Mouse (Mus musculus) heart, embryonic 16.5 days (tissue): ENCODE results near the gene Hsdl2. TPM values are rescaled to one million over a fixed set of nuclear protein-coding genes. Genes with fewer than 3 reads are reported as not detected.

Experiments used
- polyA plus RNA-seq: library from polyadenylated mRNA; unstranded; fragments of >200 nt; fragmentation: Nextera tagmentation; extraction: Ambion mirVana; gene quantifications from 2 replicates; pipeline ENCODE4 v1.2.1, GENCODE M21; 2015

Gene Hsdl2
- polyA plus RNA-seq, 1 experiment from 2014 or later = 88.0 TPM

Other genes starting within 250 kb of the Hsdl2 start
- gene Susd1, start 142.9 kb upstream of the Hsdl2 start, polyA plus RNA-seq = 4.7 and 7.5 TPM in 2 replicates
- 27.6 and 27.7 TPM in 2 replicates for gene Ptbp3, start 32.2 kb upstream of the Hsdl2 start, polyA plus RNA-seq
- gene E130308A19Rik, start 44.6 kb downstream of the Hsdl2 start, polyA plus RNA-seq = 17.3 and 20.0 TPM in 2 replicates
- 39.8 and 44.0 TPM in 2 replicates for gene Inip, start 220.0 kb downstream of the Hsdl2 start, polyA plus RNA-seq
- gene Snx30, start 224.3 kb downstream of the Hsdl2 start, polyA plus RNA-seq = 7.0 and 8.0 TPM in 2 replicates